In genomic region chr4:82248961-82249360, GRCm38 (mm10) we compare ENCODE assay signal across 13 mouse cellular contexts.
DNase-seq lines count a peak whose midpoint lies in the region; ATAC-seq and TF ChIP-seq lines count a peak whose summit lies in the region.
"Had no signal": no experiment of that assay in that cellular context is flagged by ENCODE, and none has a peak within 500 bp of the region (broad histone marks: within the 10 kb centered on the region; RNA-seq: fewer than 3 reads in every experiment).

No protein-coding gene starts in this region.

- no peak for TF ChIP-seq CTCF in kidney, adult 2 months (conservative IDR thresholded peaks at IDR 0.05; ENCODE audit: insufficient read depth, insufficient read length, low read depth, low read length)
- TF ChIP-seq CTCF in lung, postnatal 0 days (IDR thresholded peaks at IDR 0.05): no peak

- peaks cover 6% of the 10 kb centered on the region; the same call in 1 of the 2 replicates for H3K9me3 ChIP-seq in kidney, embryonic 14.5 days (ENCODE audit: control insufficient read depth, low read length)
- no peaks in the 10 kb centered on the region for H3K9me3 ChIP-seq in lung, postnatal 0 days (ENCODE audit: low read length)
- no peaks in the 10 kb centered on the region for H3K9me3 ChIP-seq in intestine, embryonic 16.5 days (ENCODE audit: control insufficient read depth, low read length)
- H3K9me3 ChIP-seq: forebrain, embryonic 12.5 days; heart, embryonic 12.5 days; midbrain, embryonic 15.5 days had no signal

- H3K4me2 ChIP-seq in kidney, embryonic 14.5 days (replicated peaks; ENCODE audit: low read depth, low read length): no peak overlapping the region
- H3K4me2 ChIP-seq in lung, postnatal 0 days (replicated peaks; ENCODE audit: low read depth, low read length): no peak overlapping the region
- no peak overlapping the region for H3K4me2 ChIP-seq in intestine, embryonic 16.5 days (ENCODE audit: low read depth, low read length)
- H3K4me2 ChIP-seq: forebrain, embryonic 12.5 days; heart, embryonic 12.5 days; midbrain, embryonic 15.5 days had no signal

- peaks cover 16% of the 10 kb centered on the region; the same call in 1 of the 2 replicates for H3K4me1 ChIP-seq in kidney, embryonic 14.5 days (ENCODE audit: control insufficient read depth, insufficient read depth, low read length)
- H3K4me1 ChIP-seq in kidney, adult 2 months (ENCODE audit: control insufficient read depth, insufficient read depth, low read length): no peaks in the 10 kb centered on the region
- H3K4me1 ChIP-seq in lung, postnatal 0 days (ENCODE audit: insufficient read depth, low read depth, low read length): peaks cover 9% of the 10 kb centered on the region; the same call in 1 of the 2 replicates
- H3K4me1 ChIP-seq in intestine, embryonic 16.5 days (ENCODE audit: control insufficient read depth, insufficient read depth, low read length): peaks cover 5% of the 10 kb centered on the region
- H3K4me1 ChIP-seq: forebrain, embryonic 12.5 days; midbrain, embryonic 15.5 days had no signal

- H3K27ac ChIP-seq in kidney, embryonic 14.5 days (ENCODE audit: low read depth, low read length): peak overlapping the region; percentile 77; the same call in 1 of the 2 replicates
- no peak overlapping the region for H3K27ac ChIP-seq in kidney, adult 2 months (ENCODE audit: insufficient read depth, low read depth, low read length)
- H3K27ac ChIP-seq in lung, postnatal 0 days (ENCODE audit: low read length): peak overlapping the region; percentile 34; the same call in 1 of the 2 replicates
- peak overlapping the region; percentile 89 for H3K27ac ChIP-seq in intestine, embryonic 16.5 days (ENCODE audit: low read length)
- H3K27ac ChIP-seq: forebrain, embryonic 12.5 days; midbrain, embryonic 15.5 days had no signal

- no peak overlapping the region for H3K4me3 ChIP-seq in kidney, embryonic 14.5 days (ENCODE audit: low read length)
- no peak overlapping the region for H3K4me3 ChIP-seq in kidney, adult 2 months (ENCODE audit: insufficient read depth, low read depth, low read length)
- no peak overlapping the region for H3K4me3 ChIP-seq in lung, postnatal 0 days (ENCODE audit: low read depth, low read length)
- H3K4me3 ChIP-seq in intestine, embryonic 16.5 days (ENCODE audit: low read length): no peak overlapping the region
- H3K4me3 ChIP-seq: forebrain, embryonic 12.5 days; heart, embryonic 12.5 days; midbrain, embryonic 15.5 days had no signal

- H3K27me3 ChIP-seq in kidney, embryonic 14.5 days (ENCODE audit: control insufficient read depth, insufficient read depth, low read length): no peaks in the 10 kb centered on the region
- H3K27me3 ChIP-seq in kidney, adult 2 months (replicated peaks; ENCODE audit: control insufficient read depth, insufficient read depth, low read length): no peaks in the 10 kb centered on the region
- H3K27me3 ChIP-seq in lung, postnatal 0 days (replicated peaks; ENCODE audit: insufficient read depth, low read length): no peaks in the 10 kb centered on the region
- H3K27me3 ChIP-seq in intestine, embryonic 16.5 days (replicated peaks; ENCODE audit: control insufficient read depth, insufficient read depth, low read length): no peaks in the 10 kb centered on the region
- H3K27me3 ChIP-seq: forebrain, embryonic 12.5 days; heart, embryonic 12.5 days; midbrain, embryonic 15.5 days had no signal

- no peak for TF ChIP-seq POLR2A in kidney, adult 2 months (IDR thresholded peaks at IDR 0.05; ENCODE audit: low read depth, low read length)

- ATAC-seq in kidney, embryonic 14.5 days (ENCODE audit: low FRiP score, low TSS enrichment): no peak
- no peak for ATAC-seq in lung, postnatal 0 days
- ATAC-seq in intestine, embryonic 16.5 days: no peak
- ATAC-seq: midbrain, embryonic 15.5 days had no signal

- DNase-seq in kidney, adult 2 months: no peak
- DNase-seq in lung, postnatal 0 days (ENCODE audit: low spot score): no peak
- DNase-seq in lung, postnatal 14 days: no peak
- no peak for DNase-seq in adrenal gland, adult 8-10 months
- no peak for DNase-seq in ovary, postnatal 14 days (ENCODE audit: low spot score)
- DNase-seq: cerebellum, adult 11-12 months; kidney, adult 9 months; lung, postnatal 36 days had no signal

- H3K36me3 ChIP-seq in kidney, embryonic 14.5 days (ENCODE audit: control insufficient read depth, insufficient read depth, low read length): no peaks in the 10 kb centered on the region
- H3K36me3 ChIP-seq in kidney, adult 2 months (ENCODE audit: control insufficient read depth, insufficient read depth, low read length): no peaks in the 10 kb centered on the region
- no peaks in the 10 kb centered on the region for H3K36me3 ChIP-seq in lung, postnatal 0 days (ENCODE audit: insufficient read depth, low read length)
- no peaks in the 10 kb centered on the region for H3K36me3 ChIP-seq in intestine, embryonic 16.5 days (ENCODE audit: control insufficient read depth, insufficient read depth, low read length)
- H3K36me3 ChIP-seq: forebrain, embryonic 12.5 days; heart, embryonic 12.5 days; midbrain, embryonic 15.5 days had no signal

- no peak for TF ChIP-seq EP300 in lung, postnatal 0 days (IDR thresholded peaks at IDR 0.05)

- 86% methylated on average over 1 of the region's 1 CpGs for WGBS in kidney, embryonic 14.5 days
- 84% methylated on average over 1 of the region's 1 CpGs for WGBS in kidney, adult 2 months
- 62% methylated on average over 1 of the region's 1 CpGs for WGBS in lung, postnatal 0 days
- 67% methylated on average over 1 of the region's 1 CpGs for WGBS in intestine, embryonic 16.5 days

- H3K9ac ChIP-seq in kidney, embryonic 14.5 days (ENCODE audit: low read depth, low read length): no peak overlapping the region
- H3K9ac ChIP-seq in lung, postnatal 0 days (replicated peaks; ENCODE audit: low read depth): no peak overlapping the region
- no peak overlapping the region for H3K9ac ChIP-seq in intestine, embryonic 16.5 days (ENCODE audit: low read depth, low read length)
- H3K9ac ChIP-seq: forebrain, embryonic 12.5 days; heart, embryonic 12.5 days; midbrain, embryonic 15.5 days had no signal
